Mouse (Mus musculus) adrenal gland, postnatal 4 days (tissue): ENCODE measurements around the gene Plxdc1. TPM values are rescaled to one million over a fixed set of nuclear protein-coding genes. Genes with fewer than 3 reads are reported as not detected.

ENCODE experiments used
- DNase-seq, 2 experiments: peaks; one replicate each; pipeline ENCODE4 v3.0.0; 2021 to 2022; ENCODE audit warnings: low spot score in 2 of 2, mixed read lengths in 2 of 2
- total RNA-seq, 2 experiments: library from RNA; stranded (reverse); gene quantifications; 2 replicates each; pipeline ENCODE4 v1.2.3; 2021

The Plxdc1 gene
- total RNA-seq, 2 experiments from 2014 or later: 12.5 to 13.3 TPM

GRCm38 (mm10) chr11:97928905-97929304, 57.3 kb downstream of the Plxdc1 start:
- no peak for DNase-seq

GRCm38 (mm10) chr11:97924217-97924616, 62.0 kb downstream of the Plxdc1 start:
- DNase-seq: no peak

DNA sequence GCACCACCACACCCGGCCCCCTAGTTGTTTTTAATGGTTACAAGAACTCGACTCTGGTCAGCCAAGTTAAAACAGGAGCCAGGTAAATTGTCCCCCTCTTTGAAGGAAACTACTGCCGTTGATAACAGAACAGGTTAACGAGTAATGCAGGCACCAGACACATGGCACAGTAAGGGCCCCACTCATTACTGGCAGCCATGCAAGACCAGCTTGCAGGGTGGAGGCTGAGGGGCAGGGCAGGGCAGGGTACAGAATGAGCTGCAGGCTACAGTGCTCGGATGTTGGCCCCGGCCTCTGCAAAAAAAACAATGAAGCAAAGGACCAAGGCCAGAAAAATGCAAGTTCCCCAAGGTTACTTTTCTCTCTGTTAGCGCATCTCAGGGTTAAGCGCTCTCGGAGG, 62.6 kb downstream of the Plxdc1 start:
- DNase-seq: no peak

DNA sequence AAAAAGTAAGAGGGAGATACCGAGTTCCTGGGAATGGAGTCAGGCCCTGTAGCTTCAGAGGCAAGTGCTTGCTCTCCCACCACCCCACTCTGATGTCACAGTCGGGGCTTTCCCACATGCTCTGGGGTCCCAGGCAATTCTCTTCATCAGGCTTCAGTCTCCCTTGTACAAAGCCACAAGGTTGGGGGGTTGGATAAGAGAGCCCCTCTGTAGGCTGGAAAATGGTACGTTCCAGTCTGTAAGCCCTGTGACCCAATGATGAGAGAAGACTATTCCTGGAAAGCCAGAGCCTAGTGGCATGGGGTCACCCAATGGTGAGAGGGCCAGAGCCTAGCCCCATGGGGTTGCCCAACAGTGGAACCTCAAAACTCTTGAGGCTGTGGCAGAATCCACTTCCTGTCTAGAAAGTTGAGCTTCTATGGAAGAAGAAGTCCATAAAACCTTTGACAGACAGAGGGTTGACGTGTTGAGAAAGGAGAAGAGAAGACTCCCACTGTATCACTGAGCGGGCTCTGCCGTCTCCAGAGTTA, 70.2 kb downstream of the Plxdc1 start:
- no peak for DNase-seq

GRCm38 (mm10) chr11:97915471-97915870, 70.8 kb downstream of the Plxdc1 start:
- DNase-seq: no peak

DNA sequence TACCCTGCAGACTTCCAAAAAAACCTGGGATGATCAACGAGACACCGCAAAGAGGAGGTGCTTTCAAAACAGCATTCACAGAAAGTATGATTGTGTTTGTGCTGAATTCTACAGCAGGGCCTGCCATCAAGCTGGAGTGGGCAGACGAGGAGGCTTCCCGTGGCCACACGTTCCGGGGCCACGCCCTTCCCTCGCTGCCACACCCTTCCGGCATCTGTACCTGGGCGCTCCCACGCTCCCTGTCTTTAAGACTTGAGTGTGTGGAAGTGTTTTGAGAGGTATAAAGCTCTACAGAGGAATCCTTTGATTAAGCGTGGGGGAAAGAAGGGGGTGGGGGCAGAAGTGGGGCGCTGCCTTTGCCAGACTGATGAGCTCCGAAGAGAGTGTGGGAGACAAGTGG, 73.1 kb downstream of the Plxdc1 start:
- DNase-seq: no peak

DNA sequence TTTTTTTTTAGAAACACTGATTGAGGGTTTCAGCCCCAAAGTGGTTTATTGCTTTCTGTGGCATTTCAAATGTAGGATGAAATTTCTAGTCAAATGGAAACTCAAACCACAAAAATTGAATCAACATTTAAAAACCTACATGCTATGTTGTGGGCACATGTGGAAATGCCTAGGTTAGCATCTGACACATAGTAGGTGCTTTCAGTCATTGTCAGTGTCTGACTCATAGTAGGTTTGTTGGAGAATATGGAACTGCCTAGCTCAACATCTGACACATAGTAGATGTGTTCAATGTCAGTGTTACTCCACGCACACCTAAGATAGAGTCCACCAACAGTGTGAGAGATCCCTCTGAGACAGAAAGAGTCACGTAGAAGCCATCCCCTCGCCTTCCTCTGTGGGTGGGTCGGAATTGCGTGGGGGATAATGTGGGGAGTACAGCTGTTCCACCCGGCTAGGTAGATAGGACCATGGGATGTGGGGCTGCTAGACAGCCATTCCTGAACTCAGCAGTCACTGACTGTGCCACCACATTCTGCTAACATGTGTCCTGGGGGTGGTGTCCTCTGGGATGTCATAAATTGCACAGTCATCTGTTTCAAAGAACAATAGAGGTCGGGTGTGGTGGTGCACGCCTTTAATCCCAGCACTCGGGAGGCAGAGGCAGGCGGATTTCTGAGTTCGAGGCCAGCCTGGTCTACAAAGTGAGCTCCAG, 77.5 kb downstream of the Plxdc1 start:
- DNase-seq: no peak

DNA sequence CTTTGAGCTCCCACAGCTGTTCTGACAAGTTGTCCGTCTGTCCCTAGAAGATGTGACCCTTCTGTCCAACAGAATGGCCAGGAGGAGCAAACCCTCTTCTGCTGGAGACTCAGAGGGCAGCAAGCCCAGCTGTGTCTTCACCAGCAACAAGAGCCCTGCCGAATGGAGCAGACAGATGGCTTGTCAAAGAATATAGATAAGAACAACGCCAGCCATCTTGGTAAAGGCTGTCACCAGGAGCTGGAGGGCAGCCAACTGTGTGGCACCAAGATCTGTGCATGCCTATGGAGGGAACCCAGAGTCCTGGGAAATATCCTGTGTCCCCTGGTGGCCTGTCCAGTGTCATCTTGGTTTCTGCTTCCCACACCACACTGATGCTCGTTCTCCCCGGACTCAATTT, 78.3 kb downstream of the Plxdc1 start:
- no peak for DNase-seq

GRCm38 (mm10) chr11:97906905-97907304, 79.3 kb downstream of the Plxdc1 start:
- DNase-seq: no peak

DNA sequence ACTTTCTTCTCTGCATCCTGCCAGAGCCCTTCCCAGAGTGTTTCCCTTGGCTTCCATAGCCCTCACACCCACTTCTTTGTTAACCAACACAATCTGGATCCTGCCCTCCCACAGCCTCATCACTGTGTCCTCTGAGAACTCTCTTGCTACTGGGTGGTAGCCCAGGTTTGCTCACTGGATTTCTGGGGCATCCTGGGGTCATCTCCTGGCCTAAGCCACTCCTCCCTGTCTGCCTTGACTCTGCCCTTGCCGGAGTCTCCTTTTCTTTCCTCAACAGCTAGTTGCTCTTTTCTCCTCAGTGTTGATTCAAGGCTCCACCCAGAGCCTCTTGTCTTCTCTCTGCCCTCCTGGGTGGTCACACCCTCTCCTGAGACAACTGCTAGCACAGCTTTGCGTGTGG, 80.3 kb downstream of the Plxdc1 start:
- DNase-seq: no peak

DNA sequence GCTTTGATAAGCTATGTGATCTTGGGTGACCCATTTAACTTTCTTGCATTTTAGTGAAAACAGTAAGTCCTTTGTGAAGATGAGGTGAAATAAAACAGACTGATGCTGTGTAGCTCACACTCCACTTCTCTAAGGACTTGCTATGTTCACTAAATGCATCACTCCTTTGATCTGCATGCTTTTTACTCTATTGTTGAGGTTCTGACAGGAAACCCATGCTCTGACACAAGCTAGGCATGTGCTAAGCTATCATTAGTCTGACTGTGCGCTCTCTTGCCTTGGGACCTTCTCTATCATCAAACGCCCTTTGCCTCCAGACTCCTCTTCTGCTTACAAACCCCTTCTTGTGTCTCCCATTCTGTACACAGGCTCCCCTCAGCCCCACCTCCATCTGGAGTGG, 80.7 kb downstream of the Plxdc1 start:
- no peak for DNase-seq

- no peak for DNase-seq
Observed at GRCm38 (mm10) chr11:97904801-97905200, 81.4 kb downstream of the Plxdc1 start.

DNA sequence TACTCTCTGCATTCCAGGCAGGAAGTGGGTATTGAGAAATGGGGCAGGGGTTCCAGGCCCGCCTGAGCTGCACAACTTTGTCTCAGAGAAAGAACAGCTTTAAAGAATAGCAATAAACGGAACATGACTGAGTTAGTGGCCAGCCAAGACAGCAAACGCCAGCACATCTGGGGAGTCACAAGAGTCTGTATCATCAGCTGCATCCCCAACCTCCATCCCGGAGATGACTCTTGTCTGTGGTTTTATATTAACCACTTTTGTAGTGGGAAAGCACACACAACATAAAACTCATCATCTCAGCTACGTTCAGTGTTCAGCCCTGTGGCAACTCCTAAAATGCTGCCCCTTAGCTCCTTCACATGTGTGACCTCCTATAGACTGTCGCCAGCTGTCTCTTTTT, 84.4 kb downstream of the Plxdc1 start:
- no peak for DNase-seq

DNA sequence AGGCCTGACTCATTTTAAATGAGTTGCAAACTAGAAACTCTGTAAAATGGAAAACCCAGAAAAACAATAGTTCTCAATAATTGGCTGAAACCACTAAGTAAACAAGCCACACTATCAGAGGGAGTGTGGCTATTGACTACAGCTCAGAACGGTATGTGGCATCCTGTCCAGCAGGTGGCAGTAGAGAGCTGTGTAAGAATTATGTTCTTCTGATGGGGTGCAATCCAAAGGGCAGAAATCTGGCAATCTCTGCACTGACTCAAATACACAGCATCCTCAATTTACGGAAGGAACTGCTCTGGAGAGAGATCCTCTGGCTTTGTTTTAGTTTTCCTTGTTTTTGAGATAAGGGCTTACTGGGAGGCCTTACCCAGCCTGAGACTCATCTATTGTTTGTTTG, 86.4 kb downstream of the Plxdc1 start:
- peak; percentile 60 to 73 for DNase-seq

GRCm38 (mm10) chr11:97897568-97898185, 88.6 kb downstream of the Plxdc1 start:
- no peak for DNase-seq

- no peak for DNase-seq
Observed at GRCm38 (mm10) chr11:97896655-97897054, 89.6 kb downstream of the Plxdc1 start.

DNA sequence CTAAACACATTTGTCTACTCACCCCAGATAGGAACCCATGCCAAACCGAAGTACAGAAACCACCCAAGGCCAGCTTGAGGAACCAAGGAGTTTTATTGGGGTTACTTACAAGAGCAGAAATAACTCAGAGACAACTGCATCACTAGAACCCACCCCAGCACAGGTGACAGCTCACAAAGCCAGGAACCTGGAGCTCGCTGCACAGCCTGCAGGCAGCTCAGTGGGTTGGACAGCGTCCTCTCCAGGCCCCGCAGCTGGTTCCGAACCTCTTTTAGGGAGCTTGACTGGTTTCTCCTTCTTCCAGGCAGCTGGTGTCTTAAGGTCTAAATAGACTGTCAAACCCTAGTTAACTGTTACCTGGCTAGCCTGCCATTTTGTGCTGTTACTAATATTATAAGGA, 94.4 kb downstream of the Plxdc1 start:
- no peak for DNase-seq

DNA sequence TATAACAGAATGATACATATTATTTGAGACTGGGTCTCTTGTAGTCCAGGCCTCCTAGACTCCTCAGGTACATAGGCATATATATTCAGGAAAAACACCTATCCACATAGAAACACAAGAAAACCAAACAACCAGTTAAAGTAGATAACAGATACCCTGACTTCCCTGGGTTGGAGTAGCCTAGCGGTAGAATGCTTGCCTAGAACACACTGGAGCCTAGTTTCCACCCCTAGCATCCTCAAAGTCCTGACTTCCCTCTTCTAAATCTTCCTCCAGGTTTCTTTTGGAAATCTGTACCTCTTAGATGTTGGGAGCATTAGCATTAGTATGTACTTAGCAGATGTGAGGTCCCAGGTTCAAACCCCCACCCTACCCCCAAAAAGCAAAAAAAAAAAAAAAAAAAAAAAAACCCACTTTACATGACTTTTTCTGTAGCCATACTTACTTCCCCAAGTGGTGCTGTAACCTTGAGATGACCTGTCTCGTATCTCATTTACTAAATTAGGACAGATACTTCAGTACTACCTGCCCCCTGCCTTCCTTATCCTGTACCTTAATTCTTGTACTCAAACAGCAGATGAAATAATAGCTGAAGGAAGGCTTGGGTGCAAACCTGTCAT, 100.8 kb downstream of the Plxdc1 start:
- DNase-seq: no peak

GRCm38 (mm10) chr11:97884601-97885185, 101.6 kb downstream of the Plxdc1 start:
- DNase-seq: no peak

DNA sequence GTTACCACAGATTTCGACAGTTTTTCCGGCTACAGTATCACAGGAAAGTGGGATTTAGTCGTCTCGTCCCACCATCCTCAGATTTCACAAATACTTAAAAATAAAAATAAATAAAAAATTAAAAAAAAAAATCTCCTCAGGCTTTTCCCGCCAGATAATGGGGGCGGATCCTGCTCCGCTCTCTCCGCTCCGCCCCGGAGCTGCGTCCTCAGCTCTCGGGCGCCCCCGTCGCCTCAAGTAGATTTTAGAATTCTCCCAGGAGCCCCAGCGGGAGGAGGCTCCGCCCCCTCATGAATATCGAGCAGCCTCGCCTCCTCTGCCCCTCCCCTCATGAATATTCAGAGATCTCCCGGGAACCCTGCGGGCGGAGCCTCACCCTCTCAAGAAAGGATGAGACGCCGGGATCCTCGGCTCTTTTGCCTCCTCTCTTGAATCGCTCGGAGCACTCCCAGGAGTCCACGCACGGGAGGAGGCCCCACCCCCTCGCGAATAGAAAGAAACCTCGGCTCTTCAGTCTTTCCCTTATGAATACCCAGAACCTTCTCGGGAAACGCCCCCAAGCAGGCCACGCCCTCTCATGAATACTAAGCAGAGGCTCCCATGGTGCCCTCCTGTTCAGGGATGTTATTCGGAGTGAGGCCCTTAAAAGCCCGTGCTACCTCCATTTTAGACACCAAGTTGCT, 102.2 kb downstream of the Plxdc1 start, which contains the start of gene Fbxo47:
Gene Fbxo47, minus strand, starts transcription at position 237 of the 683 bp plus-strand sequence.
- peak; percentile 79 to 93 for DNase-seq

- peak; percentile 36 to 43 for DNase-seq
Observed at GRCm38 (mm10) chr11:97883542-97883917, 102.7 kb downstream of the Plxdc1 start.
